Mouse (Mus musculus) ES-E14 (cell line): ENCODE data around the gene Agbl3. TPM values are rescaled to one million over a fixed set of nuclear protein-coding genes. Genes with fewer than 3 reads are reported as not detected.

Source experiments
- DNase-seq: peaks from one replicate; pipeline ENCODE4 v3.0.0-alpha.2; 2013; ENCODE audit warnings: low read depth, low spot score
- H3K27ac ChIP-seq: 2 replicates; pipeline ENCODE4 v1.5.1; 2012; ENCODE audit warnings: low read depth, mild to moderate bottlenecking, low read length, moderate library complexity, mixed read lengths; ENCODE audit not compliant: poor library complexity, insufficient read depth, severe bottlenecking
- H3K36me3 ChIP-seq: 2 replicates; pipeline ENCODE4 v1.6.1; 2012; ENCODE audit warnings: mild to moderate bottlenecking, low read length, moderate library complexity, mixed read lengths; ENCODE audit not compliant: control insufficient read depth, poor library complexity, insufficient read depth, severe bottlenecking
- H3K4me1 ChIP-seq, 2 experiments: fragments of 150-350 bp in 1 of 2; sonication (generic) in 1 of 2; 2 replicates each; pipeline ENCODE4 v1.6.1; 2012; ENCODE audit warnings: low read length in 2 of 2, mild to moderate bottlenecking in 1 of 2, mixed read lengths in 1 of 2; ENCODE audit not compliant: control insufficient read depth in 2 of 2, insufficient read depth in 2 of 2, poor library complexity in 1 of 2
- H3K4me3 ChIP-seq, 2 experiments: fragments of 150-350 bp in 1 of 2; sonication (generic) in 1 of 2; 2 replicates each; pipeline ENCODE4 v1.5.1; 2012; ENCODE audit warnings: low read length in 2 of 2, low read depth in 1 of 2, mild to moderate bottlenecking in 1 of 2, mixed read lengths in 1 of 2; ENCODE audit not compliant: insufficient read depth in 1 of 2, poor library complexity in 1 of 2, severe bottlenecking in 1 of 2
- H3K9ac ChIP-seq: 2 replicates; pipeline ENCODE4 v1.6.1; 2012; ENCODE audit warnings: low read depth, mild to moderate bottlenecking, low read length, mixed read lengths; ENCODE audit not compliant: poor library complexity, insufficient read depth, severe bottlenecking
- H3K9me3 ChIP-seq: fragments of 150-350 bp; sonication (generic); 2 replicates; pipeline ENCODE4 v1.6.1; 2012; ENCODE audit warnings: low read depth, mild to moderate bottlenecking, low read length; ENCODE audit not compliant: control insufficient read depth, insufficient read depth
- CHD2 ChIP-seq: IDR thresholded peaks from 2 replicates; pipeline ENCODE4 v1.6.1; 2014; ENCODE audit warnings: mild to moderate bottlenecking, low read depth, low read length, inconsistent platforms
- HCFC1 ChIP-seq: IDR thresholded peaks from 2 replicates; pipeline ENCODE4 v1.6.1; 2012; ENCODE audit warnings: low read length, inconsistent platforms, borderline replicate concordance; ENCODE audit not compliant: insufficient read depth
- MAFK ChIP-seq: IDR thresholded peaks from 2 replicates; pipeline ENCODE4 v1.6.1; 2014; ENCODE audit warnings: mild to moderate bottlenecking, low read depth, low read length, inconsistent platforms; ENCODE audit not compliant: insufficient read depth
- ZC3H11A ChIP-seq: IDR thresholded peaks from 2 replicates; pipeline ENCODE4 v1.6.1; 2012; ENCODE audit warnings: low read depth, mild to moderate bottlenecking, inconsistent platforms, low read length, borderline replicate concordance
- ZNF384 ChIP-seq: IDR thresholded peaks from 2 replicates; pipeline ENCODE4 v1.6.1; 2012; ENCODE audit warnings: low read depth, low read length, inconsistent platforms
- in situ Hi-C, 2 experiments: fragments of 600-800 bp; cut with MboI; formaldehyde crosslinking; loops; one replicate each; pipeline ENCODE4 v1.15.1; 2025; ENCODE audit warnings: low sequenced_read_pairs in 2 of 2, inconsistent platforms in 1 of 2; ENCODE audit not compliant: unreplicated experiment in 2 of 2
- total RNA-seq: library from RNA; depleted of rRNA; stranded (reverse); fragments of 300-350 nt; gene quantifications from 2 replicates; pipeline ENCODE4 v1.2.3, GENCODE M21; 2012

The Agbl3 gene
- total RNA-seq, 1 experiment: 2.6 TPM

- in situ Hi-C loops: no loop called here
- no peak overlapping the region for H3K9ac ChIP-seq
These were observed 43.3 kb upstream of the Agbl3 start for GRCm38 (mm10) chr6:34736934-34737333.

GRCm38 (mm10) chr6:34743946-34744345, 36.3 kb upstream of the Agbl3 start:
- no peak overlapping the region for H3K4me3 ChIP-seq
- TF ChIP-seq ZC3H11A (no peak), MAFK (no peak), HCFC1 (no peak), ZNF384 (no peak), CHD2 (no peak)
- in situ Hi-C loops: no loop called here
- no peaks in the 10 kb centered on the region for H3K9me3 ChIP-seq
- H3K4me1 ChIP-seq: no peaks in the 10 kb centered on the region
- H3K9ac ChIP-seq: no peak overlapping the region
- DNase-seq: no peak
- H3K36me3 ChIP-seq: peaks cover 2% of the 10 kb centered on the region; the same call in 1 of the 2 replicates
- H3K27ac ChIP-seq: no peak overlapping the region

More at GRCm38 (mm10) chr6:34736934-34737333, 43.3 kb upstream of the Agbl3 start:
- peak; percentile 64; the same call in 1 of the 2 replicates for TF ChIP-seq MAFK
- no peak for TF ChIP-seq CHD2
- Histone ChIP-seq H3K36me3 (no peaks in the 10 kb centered on the region), H3K4me1 (no peaks in the 10 kb centered on the region), H3K9me3 (no peaks in the 10 kb centered on the region), H3K4me3 (no peak overlapping the region), H3K27ac (no peak overlapping the region)
- DNase-seq: no peak

- H3K9ac ChIP-seq: no peak overlapping the region
- in situ Hi-C loops: no loop called here
- H3K4me3 ChIP-seq: no peak overlapping the region
- no peak overlapping the region for H3K27ac ChIP-seq
- TF ChIP-seq MAFK: no peak
- no peak for TF ChIP-seq ZNF384
- no peak for TF ChIP-seq ZC3H11A
- no peak for TF ChIP-seq CHD2
- H3K4me1 ChIP-seq: no peaks in the 10 kb centered on the region
- DNase-seq: no peak
- H3K36me3 ChIP-seq: peaks cover 2% of the 10 kb centered on the region; the same call in 1 of the 2 replicates
- no peaks in the 10 kb centered on the region for H3K9me3 ChIP-seq
These were observed 32.4 kb upstream of the Agbl3 start for GRCm38 (mm10) chr6:34747846-34748245.

- Histone ChIP-seq H3K9ac (no peak overlapping the region), H3K9me3 (no peaks in the 10 kb centered on the region), H3K27ac (no peak overlapping the region), H3K4me1 (no peaks in the 10 kb centered on the region), H3K36me3 (peaks cover 2% of the 10 kb centered on the region; the same call in 1 of the 2 replicates), H3K4me3 (no peak overlapping the region)
- TF ChIP-seq MAFK: no peak
- TF ChIP-seq HCFC1: no peak
- no peak for TF ChIP-seq ZNF384
- no peak for TF ChIP-seq CHD2
- no peak for TF ChIP-seq ZC3H11A
- DNase-seq: no peak
- in situ Hi-C loops: no loop called here
These were observed 31.7 kb upstream of the Agbl3 start for GRCm38 (mm10) chr6:34748566-34748965.

- in situ Hi-C loops: no loop called here
- no peak overlapping the region for H3K27ac ChIP-seq
- no peak overlapping the region for H3K4me3 ChIP-seq
- H3K36me3 ChIP-seq: peaks cover under 1% of the 10 kb centered on the region; the same call in 1 of the 2 replicates
- H3K4me1 ChIP-seq: no peaks in the 10 kb centered on the region
- H3K9ac ChIP-seq: no peak overlapping the region
- no peak for DNase-seq
- TF ChIP-seq ZC3H11A (no peak), HCFC1 (no peak), CHD2 (no peak), MAFK (no peak), ZNF384 (no peak)
- H3K9me3 ChIP-seq: no peaks in the 10 kb centered on the region
These were observed 30.7 kb upstream of the Agbl3 start for GRCm38 (mm10) chr6:34749526-34749925.
